Mouse (Mus musculus) erythroblast, embryonic 14.5 days (primary cell): Measurements from ENCODE around the gene Arap1.

Experiments used
- GATA1 ChIP-seq: IDR thresholded peaks from 2 replicates; pipeline ENCODE4 v1.6.1; 2012; ENCODE audit warnings: low read length, inconsistent platforms, mixed read lengths
- TAL1 ChIP-seq: IDR thresholded peaks from 3 replicates; pipeline ENCODE4 v1.6.1; 2012; ENCODE audit warnings: low read length, inconsistent platforms, mixed read lengths

DNA sequence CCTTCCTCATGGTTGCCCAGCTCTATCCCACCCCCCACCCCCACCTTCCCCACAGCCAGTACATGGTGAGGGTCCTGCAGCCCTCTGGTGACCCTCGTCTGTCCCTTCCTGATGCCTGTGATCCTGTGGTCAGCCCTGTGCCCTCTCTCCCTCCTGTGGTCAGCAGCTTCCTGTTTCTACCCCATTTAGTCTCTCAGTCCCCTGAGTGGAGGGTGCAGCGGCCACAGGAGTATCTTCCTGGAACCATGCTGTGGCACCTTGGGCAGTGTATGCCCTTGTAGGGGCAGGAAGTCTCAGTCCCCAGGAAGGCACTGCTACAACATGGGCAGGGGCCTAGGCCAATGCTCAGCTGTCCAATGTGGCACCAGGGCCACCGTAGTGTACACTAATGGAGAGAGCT is 9.0 kb downstream of the Arap1 start:
- TF ChIP-seq GATA1 (no peak), TAL1 (no peak)
